Mouse (Mus musculus) embryonic fibroblast, embryonic 13.5 days (primary cell): ENCODE measurements around the gene Dpp4.

ENCODE experiments used
- CTCF ChIP-seq: IDR thresholded peaks from 2 replicates; pipeline ENCODE4 v1.5.1; 2011; ENCODE audit warnings: mild to moderate bottlenecking, control low read depth, low read length, moderate library complexity, borderline replicate concordance; ENCODE audit not compliant: insufficient read depth
- POLR2A ChIP-seq: IDR thresholded peaks from 2 replicates; pipeline ENCODE4 v1.6.1; 2011; ENCODE audit warnings: low read depth, mild to moderate bottlenecking, control low read depth, low read length, moderate library complexity

DNA sequence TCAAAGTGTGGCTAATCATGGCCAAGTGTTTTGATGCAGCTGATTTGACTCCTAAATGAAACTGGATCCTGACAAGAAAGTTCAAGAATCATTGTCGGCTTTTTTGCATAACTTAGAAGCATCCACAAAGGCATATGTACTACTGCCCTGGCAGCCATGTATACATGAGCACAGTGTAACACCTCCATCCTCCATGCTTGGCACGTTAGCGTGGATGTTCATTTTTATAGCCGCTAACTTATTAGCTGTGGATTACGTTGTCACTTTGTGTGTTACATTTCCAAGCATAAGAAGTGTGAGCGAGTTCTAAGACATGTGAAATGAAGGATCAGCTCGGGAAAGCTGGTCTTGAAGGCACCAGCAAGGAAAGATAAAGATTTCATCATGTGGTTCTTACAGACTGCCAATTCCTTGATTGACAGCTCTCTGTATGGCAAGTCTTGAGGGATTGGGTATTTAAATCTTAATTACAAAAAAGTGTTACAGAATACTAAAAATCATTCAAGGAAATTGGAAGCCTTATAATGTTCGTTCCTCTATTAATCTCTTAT is 19.3 kb upstream of the Dpp4 start:
- TF ChIP-seq POLR2A (no peak), CTCF (no peak)
